Mouse (Mus musculus): ENCODE measurements around the gene Mtch2.
"Not testable (repeated sequence)": the region's sequence is repeated elsewhere in the genome, so short reads cannot be mapped to it uniquely, and the experiment has no call there.

Mtch2 gene

GRCm38 (mm10) chr2:90846955-90847680, at the start of gene Mtch2:
Gene Mtch2 (plus strand): TSS chr2:90847155.
- peak; percentile 98 for DNase-seq (ENCODE audit: low spot score)

GRCm38 (mm10) chr2:90808241-90809126, 38.5 kb upstream of the Mtch2 start:
- DNase-seq (ENCODE audit: low spot score), result no peak

GRCm38 (mm10) chr2:90810751-90811150, 36.2 kb upstream of the Mtch2 start:
- DNase-seq (ENCODE audit: low spot score), result no peak

- no peak for DNase-seq (ENCODE audit: low spot score)
These were observed 31.7 kb upstream of the Mtch2 start for GRCm38 (mm10) chr2:90815266-90815665.

- DNase-seq (ENCODE audit: low spot score), result no peak
These were observed 30.8 kb upstream of the Mtch2 start for GRCm38 (mm10) chr2:90816144-90816543.

GRCm38 (mm10) chr2:90818710-90819109, 28.2 kb upstream of the Mtch2 start:
- DNase-seq (ENCODE audit: low spot score), result no peak

GRCm38 (mm10) chr2:90820894-90821293, 26.1 kb upstream of the Mtch2 start:
- DNase-seq (ENCODE audit: low spot score), result no peak

- no peak for DNase-seq (ENCODE audit: low spot score)
These were observed 24.0 kb upstream of the Mtch2 start for GRCm38 (mm10) chr2:90822978-90823377.

GRCm38 (mm10) chr2:90823781-90824180, 23.2 kb upstream of the Mtch2 start:
- no peak for DNase-seq (ENCODE audit: low spot score)

- not testable (repeated sequence) for DNase-seq (ENCODE audit: low spot score)
These were observed 22.4 kb upstream of the Mtch2 start for GRCm38 (mm10) chr2:90824528-90824927.

GRCm38 (mm10) chr2:90825515-90826172, 21.3 kb upstream of the Mtch2 start:
- peak; percentile 47 for DNase-seq (ENCODE audit: low spot score)

- DNase-seq (ENCODE audit: low spot score), result no peak
These were observed 18.2 kb upstream of the Mtch2 start for GRCm38 (mm10) chr2:90828739-90829138.

GRCm38 (mm10) chr2:90833502-90833901, 13.5 kb upstream of the Mtch2 start:
- DNase-seq (ENCODE audit: low spot score), result no peak

GRCm38 (mm10) chr2:90838621-90839020, 8.3 kb upstream of the Mtch2 start:
- DNase-seq (ENCODE audit: low spot score), result peak; percentile 4

- no peak for DNase-seq (ENCODE audit: low spot score)
These were observed 3.3 kb upstream of the Mtch2 start for GRCm38 (mm10) chr2:90843666-90844065.

GRCm38 (mm10) chr2:90844262-90844661, 2.7 kb upstream of the Mtch2 start:
- no peak for DNase-seq (ENCODE audit: low spot score)

GRCm38 (mm10) chr2:90845234-90845633, 1.7 kb upstream of the Mtch2 start:
- DNase-seq (ENCODE audit: low spot score), result no peak

- no peak for DNase-seq (ENCODE audit: low spot score)
These were observed 784 bp upstream of the Mtch2 start for GRCm38 (mm10) chr2:90846171-90846570.

- no peak for DNase-seq (ENCODE audit: low spot score)
These were observed 379 bp upstream of the Mtch2 start for GRCm38 (mm10) chr2:90846597-90846954.

GRCm38 (mm10) chr2:90847681-90848050, 711 bp downstream of the Mtch2 start:
- DNase-seq (ENCODE audit: low spot score), result no peak

GRCm38 (mm10) chr2:90848331-90848730, 1.4 kb downstream of the Mtch2 start:
- DNase-seq (ENCODE audit: low spot score), result peak; percentile 34

- DNase-seq (ENCODE audit: low spot score), result no peak
These were observed 3.4 kb downstream of the Mtch2 start for GRCm38 (mm10) chr2:90850401-90850800.

- DNase-seq (ENCODE audit: low spot score), result no peak
These were observed 14.5 kb downstream of the Mtch2 start for GRCm38 (mm10) chr2:90861486-90861885.

Data from lung, postnatal 25 days (tissue).